Mouse (Mus musculus): ENCODE results near the gene Rsph14. TPM values are rescaled to one million over a fixed set of nuclear protein-coding genes. Genes with fewer than 3 reads are reported as not detected.

Rsph14 gene
- polyA plus RNA-seq, 1 experiment from 2014 or later: not detected

DNA sequence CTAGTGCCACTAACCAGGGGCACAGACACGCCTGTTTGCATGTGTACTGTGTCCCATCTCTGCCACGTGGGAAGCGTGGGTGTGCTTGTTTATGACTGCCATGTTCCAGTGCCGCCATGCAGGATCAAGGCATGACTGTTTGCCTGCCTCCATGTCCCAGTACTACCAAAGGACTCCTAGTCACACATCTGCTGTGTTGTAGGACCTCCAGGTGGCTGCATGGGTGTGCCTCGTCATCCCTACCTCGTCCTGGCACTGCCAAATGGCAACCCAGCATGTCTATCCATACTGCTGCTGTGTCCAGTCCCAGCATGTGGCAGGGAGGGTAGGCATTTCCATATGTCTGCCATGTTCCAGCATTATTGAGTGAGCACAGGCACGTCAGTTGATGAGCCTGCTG, 104.1 kb downstream of the Rsph14 start:
- Histone ChIP-seq H3K9ac (no peak overlapping the region), H3K4me2 (no peak overlapping the region), H3K4me3 (replicated peaks) (no peak overlapping the region), H3K27ac (no peak overlapping the region), H3K27me3 (replicated peaks) (no peaks in the 10 kb centered on the region), H3K4me1 (no peaks in the 10 kb centered on the region), H3K9me3 (no peaks in the 10 kb centered on the region), H3K36me3 (no peaks in the 10 kb centered on the region)
- WGBS: 80% methylated on average over 7 of the region's 7 CpGs
- no peak for ATAC-seq (ENCODE audit: insufficient read depth, low FRiP score, low read depth)

- H3K27ac ChIP-seq: no peak overlapping the region
- no peaks in the 10 kb centered on the region for H3K9me3 ChIP-seq
- peak overlapping the region; percentile 42 for H3K4me2 ChIP-seq
- H3K4me1 ChIP-seq: 0 out of 2 replicates have a peak, but pooled peaks cover 4% of the 10 kb centered on the region
- no peak overlapping the region for H3K4me3 ChIP-seq (replicated peaks)
- 13% methylated on average over 21 of the region's 21 CpGs for WGBS
- no peak for ATAC-seq (ENCODE audit: insufficient read depth, low FRiP score, low read depth)
- no peak overlapping the region for H3K9ac ChIP-seq
- H3K36me3 ChIP-seq: no peaks in the 10 kb centered on the region
- H3K27me3 ChIP-seq (replicated peaks): no peaks in the 10 kb centered on the region
Measured at GRCm38 (mm10) chr10:74925324-74925723, 107.1 kb downstream of the Rsph14 start.

DNA sequence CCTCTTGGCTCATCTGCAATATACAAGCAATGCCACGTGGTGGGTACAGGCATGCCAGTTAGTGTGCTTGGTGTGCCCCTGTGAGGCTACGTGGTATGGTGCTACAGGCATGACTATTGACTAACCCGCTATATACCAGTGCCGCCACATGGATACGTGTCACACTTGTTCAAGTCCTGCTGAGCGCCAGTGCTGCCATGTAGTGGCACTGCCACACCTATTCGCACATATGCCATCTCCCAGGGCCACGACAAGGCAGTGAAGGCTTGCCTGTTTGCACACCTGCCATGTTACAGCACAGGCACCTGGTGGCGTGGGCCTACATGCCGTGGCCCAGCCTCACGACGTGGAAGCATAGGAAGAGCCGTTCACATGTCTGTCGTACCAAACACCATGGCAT, 108.1 kb downstream of the Rsph14 start:
- Histone ChIP-seq H3K4me1 (0 out of 2 replicates have a peak, but pooled peaks cover 4% of the 10 kb centered on the region), H3K36me3 (no peaks in the 10 kb centered on the region), H3K4me2 (no peak overlapping the region), H3K27ac (no peak overlapping the region), H3K9me3 (no peaks in the 10 kb centered on the region), H3K4me3 (replicated peaks) (no peak overlapping the region), H3K9ac (no peak overlapping the region), H3K27me3 (replicated peaks) (no peaks in the 10 kb centered on the region)
- ATAC-seq (ENCODE audit: insufficient read depth, low FRiP score, low read depth): no peak
- WGBS: 84% methylated on average over 14 of the region's 14 CpGs

DNA sequence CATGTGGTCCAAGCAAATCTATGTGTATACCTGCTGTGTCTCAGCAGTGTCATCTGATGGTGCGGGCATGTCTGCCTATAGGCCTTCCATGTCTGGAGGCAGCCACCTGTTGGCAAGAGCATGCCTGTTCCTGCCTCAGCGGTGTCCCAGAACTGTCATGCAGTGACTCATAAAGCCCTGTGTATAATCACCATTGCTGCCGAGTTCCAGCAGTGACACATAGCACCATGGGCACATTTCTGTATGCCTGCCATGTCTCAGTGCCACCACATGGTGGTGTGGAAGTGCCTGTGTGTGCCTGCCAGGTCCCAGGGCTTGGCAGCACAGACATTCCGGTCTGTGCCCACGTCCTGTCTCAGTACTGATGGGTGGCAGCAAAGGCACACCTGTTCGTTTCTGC, 109.6 kb downstream of the Rsph14 start:
- H3K4me1 ChIP-seq: 0 out of 2 replicates have a peak, but pooled peaks cover 4% of the 10 kb centered on the region
- no peak overlapping the region for H3K4me2 ChIP-seq
- H3K4me3 ChIP-seq (replicated peaks): no peak overlapping the region
- H3K27ac ChIP-seq: no peak overlapping the region
- H3K9ac ChIP-seq: no peak overlapping the region
- 54% methylated on average over 6 of the region's 6 CpGs for WGBS
- peak; percentile 28; the same call in 1 of the 2 replicates for ATAC-seq (ENCODE audit: insufficient read depth, low FRiP score, low read depth)
- no peaks in the 10 kb centered on the region for H3K36me3 ChIP-seq
- no peaks in the 10 kb centered on the region for H3K27me3 ChIP-seq (replicated peaks)
- H3K9me3 ChIP-seq: no peaks in the 10 kb centered on the region

DNA sequence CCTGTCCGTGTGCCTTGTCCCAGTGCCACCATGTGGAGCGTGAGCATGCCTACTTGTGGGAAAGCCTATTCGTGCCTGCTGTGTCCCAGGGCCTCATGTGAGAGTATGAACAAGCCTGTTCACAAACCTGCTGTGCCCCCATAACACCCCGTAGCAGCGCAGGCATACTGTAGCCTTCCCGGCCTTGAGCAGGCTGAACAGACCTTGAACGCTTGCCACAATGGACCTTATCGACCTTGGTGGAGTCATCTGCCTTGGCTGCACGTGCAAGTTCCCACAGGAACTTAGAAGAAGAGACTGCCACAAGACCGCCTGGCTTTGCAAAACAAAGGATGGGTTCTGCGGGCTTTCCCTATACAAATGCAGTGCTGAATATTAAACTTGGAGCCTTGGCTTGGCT, 110.8 kb downstream of the Rsph14 start:
- WGBS: 77% methylated on average over 11 of the region's 11 CpGs
- ATAC-seq (ENCODE audit: insufficient read depth, low FRiP score, low read depth): no peak; the same call in 1 of the 2 replicates
- no peak overlapping the region for H3K4me2 ChIP-seq

GRCm38 (mm10) chr10:74920853-74921567, 111.4 kb downstream of the Rsph14 start:
- Histone ChIP-seq H3K9ac (no peak overlapping the region), H3K4me1 (0 out of 2 replicates have a peak, but pooled peaks cover 4% of the 10 kb centered on the region), H3K4me2 (peak overlapping the region; percentile 35; the same call in 1 of the 2 replicates), H3K27me3 (replicated peaks) (no peaks in the 10 kb centered on the region), H3K27ac (no peak overlapping the region), H3K9me3 (no peaks in the 10 kb centered on the region), H3K4me3 (replicated peaks) (no peak overlapping the region), H3K36me3 (no peaks in the 10 kb centered on the region)
- peak; percentile 49; the same call in 1 of the 2 replicates for ATAC-seq (ENCODE audit: insufficient read depth, low FRiP score, low read depth)
- 33% methylated on average over 17 of the region's 17 CpGs for WGBS

More for the DNA sequence above, 110.8 kb downstream of the Rsph14 start:
- Histone ChIP-seq H3K9me3 (no peaks in the 10 kb centered on the region), H3K27ac (no peak overlapping the region), H3K4me1 (0 out of 2 replicates have a peak, but pooled peaks cover 4% of the 10 kb centered on the region), H3K36me3 (no peaks in the 10 kb centered on the region), H3K27me3 (replicated peaks) (no peaks in the 10 kb centered on the region), H3K9ac (no peak overlapping the region), H3K4me3 (replicated peaks) (no peak overlapping the region)

- Histone ChIP-seq H3K4me2 (no peak overlapping the region), H3K4me3 (replicated peaks) (no peak overlapping the region), H3K9me3 (no peaks in the 10 kb centered on the region), H3K4me1 (0 out of 2 replicates have a peak, but pooled peaks cover 4% of the 10 kb centered on the region), H3K27ac (no peak overlapping the region), H3K36me3 (no peaks in the 10 kb centered on the region), H3K27me3 (replicated peaks) (no peaks in the 10 kb centered on the region), H3K9ac (no peak overlapping the region)
- ATAC-seq (ENCODE audit: insufficient read depth, low FRiP score, low read depth): no peak
- WGBS: 37% methylated on average over 5 of the region's 5 CpGs
Measured at GRCm38 (mm10) chr10:74919277-74919676, 113.1 kb downstream of the Rsph14 start.

- H3K4me3 ChIP-seq (replicated peaks): no peak overlapping the region
- 64% methylated on average over 2 of the region's 2 CpGs for WGBS
- ATAC-seq (ENCODE audit: insufficient read depth, low FRiP score, low read depth): no peak
- H3K27ac ChIP-seq: no peak overlapping the region
- no peaks in the 10 kb centered on the region for H3K36me3 ChIP-seq
- H3K9me3 ChIP-seq: no peaks in the 10 kb centered on the region
- H3K27me3 ChIP-seq (replicated peaks): no peaks in the 10 kb centered on the region
- H3K4me1 ChIP-seq: no peaks in the 10 kb centered on the region
- H3K4me2 ChIP-seq: no peak overlapping the region
- no peak overlapping the region for H3K9ac ChIP-seq
Measured at GRCm38 (mm10) chr10:74908431-74908830, 124.0 kb downstream of the Rsph14 start.

Other genes starting within 250 kb of the Rsph14 start
- 5.6 and 5.7 TPM in 2 replicates for gene Gnaz, start 65.4 kb downstream of the Rsph14 start, polyA plus RNA-seq (2015; fragmentation: Nextera tagmentation; extraction: Ambion mirVana)
- 6.9 and 7.6 TPM in 2 replicates for gene Rab36, start 4.5 kb upstream of the Rsph14 start, polyA plus RNA-seq (2015; fragmentation: Nextera tagmentation; extraction: Ambion mirVana)
- 7.5 and 8.9 TPM in 2 replicates for gene Bcr, start 28.0 kb upstream of the Rsph14 start, polyA plus RNA-seq (2015; fragmentation: Nextera tagmentation; extraction: Ambion mirVana)
- gene Specc1l, start 179.5 kb upstream of the Rsph14 start, polyA plus RNA-seq (2015; fragmentation: Nextera tagmentation; extraction: Ambion mirVana): 26.7 and 30.0 TPM in 2 replicates